Mouse (Mus musculus): ENCODE data around the gene Gm28038.

DNA sequence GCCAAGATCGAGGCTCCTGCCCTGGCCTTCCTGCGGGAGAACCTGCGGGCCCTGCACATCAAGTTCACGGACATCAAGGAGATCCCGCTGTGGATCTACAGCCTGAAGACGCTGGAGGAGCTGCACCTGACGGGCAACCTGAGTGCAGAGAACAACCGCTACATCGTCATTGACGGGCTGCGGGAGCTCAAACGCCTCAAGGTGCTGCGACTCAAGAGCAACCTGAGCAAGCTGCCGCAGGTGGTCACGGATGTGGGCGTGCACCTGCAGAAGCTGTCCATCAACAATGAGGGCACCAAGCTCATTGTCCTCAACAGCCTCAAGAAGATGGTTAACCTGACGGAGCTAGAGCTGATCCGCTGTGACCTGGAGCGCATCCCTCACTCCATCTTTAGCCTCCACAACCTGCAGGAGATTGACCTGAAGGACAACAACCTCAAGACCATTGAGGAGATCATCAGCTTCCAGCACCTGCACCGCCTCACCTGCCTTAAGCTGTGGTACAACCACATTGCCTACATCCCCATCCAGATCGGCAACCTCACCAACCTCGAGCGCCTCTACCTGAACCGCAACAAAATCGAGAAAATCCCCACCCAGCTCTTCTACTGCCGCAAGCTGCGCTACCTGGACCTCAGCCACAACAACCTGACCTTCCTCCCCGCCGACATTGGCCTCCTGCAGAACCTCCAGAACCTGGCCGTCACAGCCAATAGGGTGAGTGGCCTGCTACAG lies 24.1 kb upstream of the Gm28038 start:
- TF ChIP-seq ZNF384 (IDR thresholded peaks at IDR 0.05; ENCODE audit: low read depth, low read length) (no peak), JUND (IDR thresholded peaks at IDR 0.05; ENCODE audit: low read depth, low read length) (no peak), MAX (IDR thresholded peaks at IDR 0.05; ENCODE audit: low read length) (no peak), CTCF (IDR thresholded peaks at IDR 0.05 in 2 of 3, conservative IDR thresholded peaks at IDR 0.05 in 1 of 3; ENCODE audit: control insufficient read depth in 1 of 3, insufficient read depth in 1 of 3, low read depth in 2 of 3, low read length in 3 of 3, poor library complexity in 1 of 3, severe bottlenecking in 1 of 3) (no peak), USF1 (IDR thresholded peaks at IDR 0.05; ENCODE audit: low read depth, low read length) (no peak), CHD1 (IDR thresholded peaks at IDR 0.05; ENCODE audit: low read depth, low read length) (no peak), POLR2A (IDR thresholded peaks at IDR 0.05; ENCODE audit: control insufficient read depth in 1 of 2, insufficient read depth in 1 of 2, low read depth in 1 of 2, low read length in 2 of 2, poor library complexity in 1 of 2) (no peak), MAZ (IDR thresholded peaks at IDR 0.05; ENCODE audit: low read depth, low read length) (no peak)

All from MEL (cell line).